Mouse (Mus musculus) megakaryocyte, embryonic 14.5 days (primary cell): ENCODE results near the gene Wdr95.

Experiments used
- FLI1 ChIP-seq: IDR thresholded peaks from 2 replicates; pipeline ENCODE4 v1.6.1; 2012; ENCODE audit warnings: low read length, inconsistent platforms, mixed read lengths
- GATA1 ChIP-seq: IDR thresholded peaks from 3 replicates; pipeline ENCODE4 v1.6.1; 2012; ENCODE audit warnings: mixed read lengths, low read length, inconsistent platforms, borderline replicate concordance

DNA sequence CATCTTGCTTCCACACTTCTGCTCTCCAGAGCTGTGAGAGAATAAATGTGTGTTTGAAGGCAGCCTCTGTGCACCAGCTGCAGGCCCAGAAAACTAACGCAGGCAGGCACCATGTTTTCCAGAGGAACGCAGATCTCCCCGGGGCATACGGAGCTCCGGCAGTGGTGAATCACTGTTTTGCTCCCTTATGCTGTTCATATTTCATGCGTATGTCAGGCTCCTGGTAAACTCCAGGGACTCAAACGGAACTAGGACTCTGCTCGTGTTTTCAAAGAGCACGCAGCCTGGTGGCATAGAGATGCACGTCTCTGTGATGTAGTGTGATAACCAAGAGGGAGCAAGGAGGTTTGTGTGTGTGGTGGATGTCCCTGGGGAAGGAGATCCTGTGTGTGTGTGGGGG is 84.3 kb downstream of the Wdr95 start:
- TF ChIP-seq FLI1 (no peak), GATA1 (no peak)
